In genomic region chr9:103760356-103760755, GRCm38 (mm10) we compare ENCODE assay signal across 10 mouse cellular contexts. TPM values are rescaled to one million over a fixed set of nuclear protein-coding genes. Genes with fewer than 3 reads are reported as not detected.
A peak's percentile ranks its signal among the peaks of the same experiment; 100 is the strongest.
DNase-seq lines count a peak whose midpoint lies in the region; ATAC-seq and TF ChIP-seq lines count a peak whose summit lies in the region.
"Had no signal": no experiment of that assay in that cellular context is flagged by ENCODE, and none has a peak within 500 bp of the region (broad histone marks: within the 10 kb centered on the region; RNA-seq: fewer than 3 reads in every experiment).

No protein-coding gene starts in this region.

- DNase-seq in heart, postnatal 25 days (ENCODE audit: low spot score), result no peak
- no peak for DNase-seq in stomach, postnatal 0 days (ENCODE audit: low spot score)
- DNase-seq in limb, embryonic 14.5 days (ENCODE audit: low spot score), result no peak
- DNase-seq in Muller cell, postnatal 12 days (ENCODE audit: inconsistent ontology term), result no peak
- DNase-seq in cerebellum, adult 18-20 months, result no peak
- DNase-seq: adrenal gland, postnatal 10 days had no signal

- 16% methylated on average over 8 of the region's 8 CpGs for WGBS in heart, embryonic 14.5 days
- 30% methylated on average over 8 of the region's 8 CpGs for WGBS in stomach, embryonic 14.5 days
- WGBS in stomach, postnatal 0 days, result 34% methylated on average over 8 of the region's 8 CpGs
- 24% methylated on average over 8 of the region's 8 CpGs for WGBS in limb, embryonic 14.5 days

- TF ChIP-seq CTCF in stomach, postnatal 0 days (IDR thresholded peaks at IDR 0.05; ENCODE audit: low read depth), result no peak

- peak overlapping the region; percentile 64 for H3K4me3 ChIP-seq in heart, embryonic 14.5 days (ENCODE audit: control insufficient read depth in 1 of 2, insufficient read depth in 1 of 2, low read depth in 1 of 2, low read length in 2 of 2)
- peak overlapping the region; percentile 61; the same call in 1 of the 2 replicates for H3K4me3 ChIP-seq in stomach, embryonic 14.5 days (ENCODE audit: low read depth, low read length)
- no peak overlapping the region for H3K4me3 ChIP-seq in stomach, postnatal 0 days (ENCODE audit: low read depth, low read length)
- H3K4me3 ChIP-seq in limb, embryonic 14.5 days (replicated peaks; ENCODE audit: low read length), result peak overlapping the region; percentile 51

- H3K4me2 ChIP-seq in heart, embryonic 14.5 days (ENCODE audit: low read length), result peak overlapping the region; percentile 77
- peak overlapping the region; percentile 95; the same call in 1 of the 2 replicates for H3K4me2 ChIP-seq in stomach, embryonic 14.5 days (replicated peaks; ENCODE audit: low read depth, low read length)
- H3K4me2 ChIP-seq in stomach, postnatal 0 days (replicated peaks; ENCODE audit: low read depth), result no peak overlapping the region
- H3K4me2 ChIP-seq in limb, embryonic 14.5 days (replicated peaks; ENCODE audit: low read depth, low read length, severe bottlenecking), result peak overlapping the region; percentile 90; the same call in 1 of the 2 replicates

- peaks cover 8 to 24% of the 10 kb centered on the region in 2 experiments for H3K4me1 ChIP-seq in heart, embryonic 14.5 days (ENCODE audit: control insufficient read depth in 2 of 2, insufficient read depth in 2 of 2, low read length in 2 of 2)
- H3K4me1 ChIP-seq in stomach, embryonic 14.5 days (ENCODE audit: control insufficient read depth, insufficient read depth, low read length), result no peaks in the 10 kb centered on the region
- H3K4me1 ChIP-seq in stomach, postnatal 0 days (replicated peaks; ENCODE audit: control insufficient read depth, insufficient read depth), result no peaks in the 10 kb centered on the region; the same call in 1 of the 2 replicates
- no peaks in the 10 kb centered on the region for H3K4me1 ChIP-seq in limb, embryonic 14.5 days (ENCODE audit: control insufficient read depth, insufficient read depth, low read length)

- no peak for TF ChIP-seq EP300 in stomach, postnatal 0 days (optimal IDR thresholded peaks at IDR 0.05)

- no peak for ATAC-seq in heart, embryonic 14.5 days (ENCODE audit: insufficient number of reproducible peaks, insufficient read depth, low FRiP score, low read depth)
- ATAC-seq in stomach, embryonic 14.5 days (ENCODE audit: insufficient number of reproducible peaks, insufficient read depth, low FRiP score, low read depth), result no peak
- no peak for ATAC-seq in stomach, postnatal 0 days (ENCODE audit: low FRiP score, low TSS enrichment)
- no peak for ATAC-seq in limb, embryonic 14.5 days (ENCODE audit: low FRiP score, low read depth)
- no peak for ATAC-seq in megakaryocyte, adult 5-6 weeks (ENCODE audit: poor library complexity, severe bottlenecking)

- no peaks in the 10 kb centered on the region for H3K27me3 ChIP-seq in heart, embryonic 14.5 days (ENCODE audit: control insufficient read depth, insufficient read depth, low read length)
- H3K27me3 ChIP-seq in stomach, embryonic 14.5 days (ENCODE audit: control insufficient read depth, insufficient read depth, low read length), result peaks cover 8% of the 10 kb centered on the region; the same call in 1 of the 2 replicates
- H3K27me3 ChIP-seq in stomach, postnatal 0 days (ENCODE audit: control insufficient read depth, insufficient read depth, low read length), result peaks cover 2% of the 10 kb centered on the region; the same call in 1 of the 2 replicates
- peaks cover 21% of the 10 kb centered on the region for H3K27me3 ChIP-seq in limb, embryonic 14.5 days (ENCODE audit: control insufficient read depth, insufficient read depth, low read length)

- H3K27ac ChIP-seq in heart, embryonic 14.5 days (replicated peaks in 1 of 2; ENCODE audit: control insufficient read depth in 1 of 2, insufficient read depth in 1 of 2, low read depth in 2 of 2, low read length in 2 of 2), result peak overlapping the region in 1 of 2 experiments; percentile 3; a peak in 1 of 4 replicates
- H3K27ac ChIP-seq in stomach, embryonic 14.5 days (ENCODE audit: low read length), result no peak overlapping the region
- H3K27ac ChIP-seq in stomach, postnatal 0 days (replicated peaks), result no peak overlapping the region
- H3K27ac ChIP-seq in limb, embryonic 14.5 days (replicated peaks; ENCODE audit: low read depth, low read length), result no peak overlapping the region

- no peaks in the 10 kb centered on the region for H3K36me3 ChIP-seq in heart, embryonic 14.5 days (ENCODE audit: control insufficient read depth, insufficient read depth, low read length)
- H3K36me3 ChIP-seq in stomach, embryonic 14.5 days (ENCODE audit: control insufficient read depth, insufficient read depth, low read length), result no peaks in the 10 kb centered on the region
- H3K36me3 ChIP-seq in stomach, postnatal 0 days (ENCODE audit: control insufficient read depth, insufficient read depth, low read length), result no peaks in the 10 kb centered on the region
- H3K36me3 ChIP-seq in limb, embryonic 14.5 days (ENCODE audit: control insufficient read depth, insufficient read depth, low read length), result no peaks in the 10 kb centered on the region

- H3K9ac ChIP-seq in heart, embryonic 14.5 days (ENCODE audit: low read length), result peak overlapping the region; percentile 83
- no peak overlapping the region for H3K9ac ChIP-seq in stomach, embryonic 14.5 days (replicated peaks; ENCODE audit: low read depth, low read length)
- H3K9ac ChIP-seq in stomach, postnatal 0 days (ENCODE audit: low read length), result no peak overlapping the region
- H3K9ac ChIP-seq in limb, embryonic 14.5 days (ENCODE audit: low read depth, low read length, severe bottlenecking), result no peak overlapping the region

- no peak for TF ChIP-seq POLR2A in limb, embryonic 14.5 days (IDR thresholded peaks at IDR 0.05; ENCODE audit: borderline replicate concordance, extremely low read depth, insufficient read depth, insufficient read length)

- H3K9me3 ChIP-seq in heart, embryonic 14.5 days (ENCODE audit: control insufficient read depth, low read length), result no peaks in the 10 kb centered on the region
- no peaks in the 10 kb centered on the region for H3K9me3 ChIP-seq in stomach, embryonic 14.5 days (ENCODE audit: control insufficient read depth, low read depth, low read length)
- H3K9me3 ChIP-seq in stomach, postnatal 0 days (ENCODE audit: control insufficient read depth, low read length), result no peaks in the 10 kb centered on the region
- no peaks in the 10 kb centered on the region for H3K9me3 ChIP-seq in limb, embryonic 14.5 days (ENCODE audit: control insufficient read depth, low read length)

- intact Hi-C loops in heart, postnatal 25 days (cut with DNase I), result no loop called here

RNA-seq across cellular contexts. Expression of gene Tmem108, which starts 1.3 kb away (rescaled TPM):
- polyA plus RNA-seq in heart, embryonic 14.5 days (2014; fragmentation: Nextera tagmentation; extraction: Ambion mirVana), result 68.3 and 74.3 TPM in 2 replicates
- 1 to 10 TPM; 3.8 to 6.1 TPM for total RNA-seq in heart, postnatal 25 days (2021)
- 23.1 and 24.0 TPM in 2 replicates for polyA plus RNA-seq in stomach, embryonic 14.5 days (2014; fragmentation: Nextera tagmentation; extraction: Ambion mirVana)
- polyA plus RNA-seq in stomach, postnatal 0 days (2015; fragmentation: Nextera tagmentation; extraction: Ambion mirVana), result 4.2 and 4.7 TPM in 2 replicates
- polyA plus RNA-seq in limb, embryonic 14.5 days (2012; rRNA removed), result 8.9 and 12.6 TPM in 2 replicates
- polyA plus RNA-seq in limb, embryonic 14.5 days (2014; fragmentation: Nextera tagmentation; extraction: Ambion mirVana), result 14.0 and 14.8 TPM in 2 replicates
- 0.54 and 0.66 TPM in 2 replicates for total RNA-seq in megakaryocyte, adult 5-6 weeks (2015)
- 0.20 TPM in 1 of 2 replicates, not detected in the other for total RNA-seq in megakaryocyte, adult 5-6 weeks (2017)
- total RNA-seq: hematopoietic stem cell, adult 5-6 weeks had no signal
